Mouse (Mus musculus) brain, adult 10 weeks (tissue): ENCODE results near the gene Lcorl. TPM values are rescaled to one million over a fixed set of nuclear protein-coding genes. Genes with fewer than 3 reads are reported as not detected.

Experiments
- polyA plus RNA-seq: library from polyadenylated mRNA; stranded (reverse); fragments of 350-450 nt; fragmentation: Illumina TruSeq; extraction: RNeasy Lipid Tissue Mini Kit (QIAGEN cat#74804); gene quantifications from one replicate; pipeline ENCODE4 v1.2.3, GENCODE M21; 2015; ENCODE audit warnings: low read depth, low replicate concordance

Gene Lcorl
- polyA plus RNA-seq, result 10.6 TPM

GRCm38 (mm10) chr5:45857254-45858011 lies at the start of gene Lcorl:
Gene Lcorl (minus strand): TSS chr5:45857615.

DNA sequence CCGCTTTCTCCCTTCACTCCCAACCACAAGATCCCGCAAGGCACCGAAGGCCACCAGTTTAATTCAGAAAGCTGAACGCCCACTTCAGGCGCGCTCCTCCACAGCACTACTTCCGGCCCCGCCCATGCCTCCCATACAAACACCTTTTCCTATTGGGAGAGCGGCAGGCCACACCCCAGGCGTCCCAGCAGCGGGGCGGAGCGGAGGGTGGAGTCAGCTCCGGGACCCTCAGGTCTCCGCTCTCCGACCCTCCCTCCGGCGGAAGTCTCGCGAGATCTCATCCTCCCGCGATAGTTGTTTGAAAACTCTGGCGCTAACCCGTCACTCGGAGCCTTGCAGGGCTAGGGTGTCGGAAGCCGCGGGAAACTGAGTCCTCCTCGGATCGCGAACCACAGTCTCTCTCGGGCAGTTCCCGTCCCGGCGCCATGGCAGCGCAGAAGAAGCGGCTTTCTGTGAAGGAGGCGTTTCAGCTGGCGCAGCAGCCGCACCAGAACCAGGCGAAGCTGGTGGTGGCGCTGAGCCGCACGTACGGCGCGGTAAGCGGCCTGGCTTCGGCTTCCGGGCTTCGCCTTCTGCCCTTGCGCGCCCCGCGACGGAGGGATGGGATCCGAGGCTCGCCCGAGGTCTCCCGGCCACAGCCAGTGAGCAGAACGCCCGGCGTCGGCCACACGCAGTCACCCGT lies 187.7 kb downstream of the Lcorl start, which contains the start of gene Ncapg:
Gene Ncapg (plus strand): TSS at position 322 of the 682 bp plus-strand sequence.

Other genes with a start within 250 kb of the Lcorl start
- gene Fam184b, start 218.0 kb downstream of the Lcorl start, polyA plus RNA-seq, result 3.5 TPM
- not detected for gene Ncapg, start 187.7 kb downstream of the Lcorl start, polyA plus RNA-seq